Mouse (Mus musculus) stomach, postnatal 0 days (tissue): ENCODE measurements at regions not wholly inside any gene's neighbourhood (a gene's known extent, or its start where the extent isn't known, plus 50 kb on each side); places are given as distances from the start of the nearest gene placed in this dataset.

Experiments
- CTCF ChIP-seq: IDR thresholded peaks from 2 replicates; pipeline ENCODE4 v1.5.1; 2016; ENCODE audit warnings: antibody characterized with exemption, low read depth, mild to moderate bottlenecking, moderate library complexity
- EP300 ChIP-seq: optimal IDR thresholded peaks from 2 replicates; pipeline ENCODE3; 2016; ENCODE audit warnings: antibody characterized with exemption

GRCm38 (mm10) chr1:55859113-55859512 is 453.4 kb downstream of the Plcl1 start:
- no peak for TF ChIP-seq EP300
- no peak for TF ChIP-seq CTCF
